Mouse (Mus musculus) liver, adult 2 months (tissue): ENCODE results near the gene Hyls1. TPM values are rescaled to one million over a fixed set of nuclear protein-coding genes. Genes with fewer than 3 reads are reported as not detected.
A peak's percentile ranks its signal among the peaks of the same experiment; 100 is the strongest.

Experiments
- DNase-seq: peaks from one replicate; pipeline ENCODE4 v3.0.0-alpha.2; 2011; ENCODE audit warnings: low read depth, low spot score; ENCODE audit errors: extremely low read depth
- H3K27ac ChIP-seq: fragments of 200-500 bp; replicated peaks from 2 replicates; pipeline ENCODE4 v1.5.1; 2012; ENCODE audit warnings: low read depth, mild to moderate bottlenecking, control low read depth, inconsistent platforms, low read length; ENCODE audit not compliant: insufficient read depth
- H3K27me3 ChIP-seq: fragments of 200-500 bp; 2 replicates; pipeline ENCODE4 v1.6.1; 2012; ENCODE audit warnings: mild to moderate bottlenecking, moderate library complexity, low read length, inconsistent platforms; ENCODE audit not compliant: control insufficient read depth, insufficient read depth
- H3K36me3 ChIP-seq: fragments of 200-500 bp; 2 replicates; pipeline ENCODE4 v1.6.1; 2012; ENCODE audit warnings: low read length, inconsistent platforms; ENCODE audit not compliant: control insufficient read depth, insufficient read depth
- H3K4me1 ChIP-seq: fragments of 200-500 bp; 2 replicates; pipeline ENCODE4 v1.6.1; 2011; ENCODE audit warnings: low read length; ENCODE audit not compliant: control insufficient read depth, insufficient read depth
- H3K4me3 ChIP-seq: fragments of 200-500 bp; 2 replicates; pipeline ENCODE4 v1.5.1; 2011; ENCODE audit warnings: low read depth, mild to moderate bottlenecking, control low read depth, low read length, moderate library complexity; ENCODE audit not compliant: insufficient read depth
- H3K79me2 ChIP-seq: fragments of 200-500 bp; 2 replicates; pipeline ENCODE4 v1.6.1; 2012; ENCODE audit warnings: inconsistent platforms, mild to moderate bottlenecking, low read length, moderate library complexity; ENCODE audit not compliant: control insufficient read depth, insufficient read depth
- H3K9ac ChIP-seq: fragments of 200-500 bp; 2 replicates; pipeline ENCODE4 v1.6.1; 2012; ENCODE audit warnings: low read depth, mild to moderate bottlenecking, control low read depth, inconsistent platforms, low read length
- CTCF ChIP-seq: fragments of 200-500 bp; IDR thresholded peaks from 2 replicates; pipeline ENCODE4 v1.5.1; 2011; ENCODE audit warnings: low read depth, low read length, control low read depth
- POLR2A ChIP-seq: fragments of 200-500 bp; IDR thresholded peaks from 2 replicates; pipeline ENCODE4 v1.6.1; 2011; ENCODE audit warnings: low read length, control low read depth; ENCODE audit not compliant: insufficient read depth; ENCODE audit errors: extremely low read depth
- WGBS: fragments of 180-500 bp; shearing (Covaris S2); methylation state at CpG from one replicate; pipeline ENCODE4 v1.1.7; 2018; 5-methylcytosine and 5-hydroxymethylcytosine counted together
- polyA plus RNA-seq: library from polyadenylated mRNA; depleted of rRNA; stranded (reverse); fragments of >200 nt; gene quantifications from 2 replicates; pipeline ENCODE4 v1.2.3, GENCODE M21; 2012
- total RNA-seq: library from RNA; depleted of rRNA; stranded (reverse); fragments of >200 nt; gene quantifications from 2 replicates; pipeline ENCODE4 v1.2.3, GENCODE M21; 2014

The Hyls1 gene
- total and polyA plus RNA-seq, 2 experiments: 0.50 to 1.4 TPM

- Histone ChIP-seq H3K9ac (no peak overlapping the region), H3K4me1 (no peaks in the 10 kb centered on the region), H3K27me3 (no peaks in the 10 kb centered on the region), H3K4me3 (no peak overlapping the region), H3K36me3 (no peaks in the 10 kb centered on the region), H3K79me2 (no peaks in the 10 kb centered on the region), H3K27ac (no peak overlapping the region)
- DNase-seq: no peak
- WGBS: 16% methylated on average over 2 of the region's 2 CpGs
- TF ChIP-seq CTCF (no peak), POLR2A (no peak)
Measured at GRCm38 (mm10) chr9:35592903-35593302, 22.7 kb upstream of the Hyls1 start.

- no peaks in the 10 kb centered on the region for H3K79me2 ChIP-seq
- no peak overlapping the region for H3K27ac ChIP-seq
- no peak overlapping the region for H3K4me3 ChIP-seq
- H3K36me3 ChIP-seq: no peaks in the 10 kb centered on the region
- no peaks in the 10 kb centered on the region for H3K4me1 ChIP-seq
- whole genome bisulfite sequencing: 78% methylated on average over 1 of the region's 1 CpGs
- TF ChIP-seq CTCF: no peak
- no peak for TF ChIP-seq POLR2A
- DNase-seq: no peak
- no peaks in the 10 kb centered on the region for H3K27me3 ChIP-seq
- no peak overlapping the region for H3K9ac ChIP-seq
Measured at GRCm38 (mm10) chr9:35587674-35588073, 17.5 kb upstream of the Hyls1 start.

- H3K79me2 ChIP-seq: no peaks in the 10 kb centered on the region
- no peaks in the 10 kb centered on the region for H3K36me3 ChIP-seq
- TF ChIP-seq CTCF (no peak), POLR2A (no peak)
- H3K9ac ChIP-seq: no peak overlapping the region
- DNase-seq: no peak
- no peak overlapping the region for H3K4me3 ChIP-seq
- WGBS: 7% methylated on average over 32 of the region's 32 CpGs
- no peaks in the 10 kb centered on the region for H3K4me1 ChIP-seq
- peaks cover 6% of the 10 kb centered on the region; the same call in 1 of the 2 replicates for H3K27me3 ChIP-seq
- H3K27ac ChIP-seq: no peak overlapping the region
Measured at GRCm38 (mm10) chr9:35574416-35574815, 4.2 kb upstream of the Hyls1 start.

GRCm38 (mm10) chr9:35570663-35571062 is 465 bp upstream of the Hyls1 start:
- Histone ChIP-seq H3K27ac (no peak overlapping the region), H3K79me2 (no peaks in the 10 kb centered on the region), H3K27me3 (peaks cover 6% of the 10 kb centered on the region; the same call in 1 of the 2 replicates), H3K36me3 (peaks cover 14% of the 10 kb centered on the region), H3K4me3 (peak overlapping the region; percentile 78; the same call in 1 of the 2 replicates), H3K9ac (no peak overlapping the region), H3K4me1 (no peaks in the 10 kb centered on the region)
- TF ChIP-seq CTCF (no peak), POLR2A (no peak)
- 16% methylated on average over 5 of the region's 5 CpGs for WGBS
- no peak for DNase-seq

GRCm38 (mm10) chr9:35567995-35568394 is 2.2 kb downstream of the Hyls1 start:
- DNase-seq: no peak
- WGBS: 94% methylated on average over 3 of the region's 3 CpGs
- no peak overlapping the region for H3K4me3 ChIP-seq

GRCm38 (mm10) chr9:35564536-35565240 is 5.5 kb downstream of the Hyls1 start:
- Histone ChIP-seq H3K9ac (no peak overlapping the region), H3K4me1 (no peaks in the 10 kb centered on the region; the same call in 1 of the 2 replicates), H3K36me3 (peaks cover 25% of the 10 kb centered on the region), H3K79me2 (no peaks in the 10 kb centered on the region; the same call in 1 of the 2 replicates), H3K4me3 (no peak overlapping the region), H3K27me3 (no peaks in the 10 kb centered on the region), H3K27ac (no peak overlapping the region)
- WGBS: 90% methylated on average over 5 of the region's 5 CpGs
- no peak for TF ChIP-seq POLR2A
- no peak for TF ChIP-seq CTCF
- DNase-seq: no peak

More at GRCm38 (mm10) chr9:35567995-35568394, 2.2 kb downstream of the Hyls1 start:
- peaks cover 23% of the 10 kb centered on the region for H3K36me3 ChIP-seq
- no peak for TF ChIP-seq POLR2A
- H3K27ac ChIP-seq: no peak overlapping the region
- H3K79me2 ChIP-seq: no peaks in the 10 kb centered on the region
- H3K9ac ChIP-seq: no peak overlapping the region
- H3K27me3 ChIP-seq: no peaks in the 10 kb centered on the region
- H3K4me1 ChIP-seq: no peaks in the 10 kb centered on the region
